Mouse (Mus musculus) kidney, postnatal 36 days (tissue): ENCODE measurements around the gene Cables2.

ENCODE experiments used
- DNase-seq, 2 experiments: peaks; one replicate each; pipeline ENCODE4 v3.0.0; 2021 to 2022; ENCODE audit warnings: mixed read lengths in 2 of 2

Cables2 gene

GRCm38 (mm10) chr2:180254436-180255209 lies 18.7 kb downstream of the Cables2 start:
- DNase-seq: peak; percentile 38 to 40

GRCm38 (mm10) chr2:180251838-180252237 lies 21.5 kb downstream of the Cables2 start:
- DNase-seq: no peak

- peak; percentile 85 to 88 for DNase-seq
These were observed 22.2 kb downstream of the Cables2 start for GRCm38 (mm10) chr2:180250930-180251611.

GRCm38 (mm10) chr2:180248947-180249660 lies 24.2 kb downstream of the Cables2 start:
- peak; percentile 63 to 76 for DNase-seq

GRCm38 (mm10) chr2:180247916-180248315 lies 25.4 kb downstream of the Cables2 start:
- no peak for DNase-seq

GRCm38 (mm10) chr2:180243108-180243507 lies 30.2 kb downstream of the Cables2 start:
- DNase-seq: no peak

- DNase-seq: no peak
These were observed 34.7 kb downstream of the Cables2 start for GRCm38 (mm10) chr2:180238591-180238990.

- peak in 1 of 2 experiments; percentile 59 for DNase-seq
These were observed 35.5 kb downstream of the Cables2 start for GRCm38 (mm10) chr2:180237601-180238345.

GRCm38 (mm10) chr2:180236930-180237329 lies 36.4 kb downstream of the Cables2 start:
- DNase-seq: peak in 1 of 2 experiments; percentile 31

- DNase-seq: peak in 1 of 2 experiments; percentile 8
These were observed 36.8 kb downstream of the Cables2 start for GRCm38 (mm10) chr2:180236500-180236899.

- DNase-seq: no peak
These were observed 37.5 kb downstream of the Cables2 start for GRCm38 (mm10) chr2:180235788-180236187.

GRCm38 (mm10) chr2:180234980-180235379 lies 38.3 kb downstream of the Cables2 start:
- no peak for DNase-seq

GRCm38 (mm10) chr2:180234353-180234752 lies 38.9 kb downstream of the Cables2 start:
- no peak for DNase-seq

- no peak for DNase-seq
These were observed 40.0 kb downstream of the Cables2 start for GRCm38 (mm10) chr2:180233101-180233904.

GRCm38 (mm10) chr2:180230482-180230881 lies 42.8 kb downstream of the Cables2 start:
- DNase-seq: peak in 1 of 2 experiments; percentile 2

- DNase-seq: peak in 1 of 2 experiments; percentile 1
These were observed 44.2 kb downstream of the Cables2 start for GRCm38 (mm10) chr2:180229129-180229528.

GRCm38 (mm10) chr2:180228592-180228991 lies 44.7 kb downstream of the Cables2 start:
- DNase-seq: peak; percentile 78 to 86

GRCm38 (mm10) chr2:180228060-180228458 lies 45.2 kb downstream of the Cables2 start:
- no peak for DNase-seq

- peak; percentile 86 to 88 for DNase-seq
These were observed 45.8 kb downstream of the Cables2 start for GRCm38 (mm10) chr2:180227262-180228059.

- DNase-seq: peak; percentile 83 to 92
These were observed 47.4 kb downstream of the Cables2 start, which contains the start of gene Lama5 for GRCm38 (mm10) chr2:180225762-180226378. Gene Lama5 (minus strand): TSS chr2:180225859.
